Mouse (Mus musculus): ENCODE results near the gene Ccdc71l. TPM values are rescaled to one million over a fixed set of nuclear protein-coding genes. Genes with fewer than 3 reads are reported as not detected.
A peak's percentile ranks its signal among the peaks of the same experiment; 100 is the strongest.

The Ccdc71l gene
- polyA plus RNA-seq, 1 experiment from 2014 or later = 1.6 TPM

DNA sequence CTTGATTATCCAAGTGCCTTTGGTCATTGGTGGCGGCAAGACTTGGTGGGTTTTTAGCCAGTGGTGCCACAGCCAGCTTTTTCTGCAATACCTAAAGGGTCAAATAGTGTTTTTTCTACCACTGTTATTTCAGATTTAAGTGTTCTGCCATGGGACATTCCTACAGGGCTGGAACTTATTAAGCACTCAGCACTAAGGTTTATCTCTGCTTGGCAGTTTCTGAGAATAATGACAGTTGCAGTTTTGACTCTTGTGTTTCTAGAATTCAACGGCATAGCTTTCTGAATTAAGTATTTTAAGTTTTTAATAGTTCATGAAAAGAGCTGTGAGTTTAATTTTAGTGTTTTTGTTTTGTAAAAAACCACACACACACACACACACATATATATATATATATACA is 2.5 kb downstream of the Ccdc71l start:
- peak overlapping the region; percentile 67 for H3K4me2 ChIP-seq (ENCODE audit: low read depth, low read length)
- no peaks in the 10 kb centered on the region for H3K27me3 ChIP-seq (ENCODE audit: control insufficient read depth, insufficient read depth, low read depth, low read length)
- H3K27ac ChIP-seq (ENCODE audit: low read length) = no peak overlapping the region
- 86% methylated on average over 2 of the region's 2 CpGs for WGBS
- H3K4me3 ChIP-seq (ENCODE audit: low read length) = peak overlapping the region; percentile 25
- no peaks in the 10 kb centered on the region for H3K9me3 ChIP-seq (ENCODE audit: control insufficient read depth, low read length)
- no peak overlapping the region for H3K9ac ChIP-seq (ENCODE audit: low read length)
- no peak for ATAC-seq (ENCODE audit: low read depth)
- peaks cover 7% of the 10 kb centered on the region for H3K4me1 ChIP-seq (replicated peaks; ENCODE audit: control insufficient read depth, insufficient read depth, low read length)
- no peaks in the 10 kb centered on the region for H3K36me3 ChIP-seq (ENCODE audit: control insufficient read depth, insufficient read depth, low read length)

DNA sequence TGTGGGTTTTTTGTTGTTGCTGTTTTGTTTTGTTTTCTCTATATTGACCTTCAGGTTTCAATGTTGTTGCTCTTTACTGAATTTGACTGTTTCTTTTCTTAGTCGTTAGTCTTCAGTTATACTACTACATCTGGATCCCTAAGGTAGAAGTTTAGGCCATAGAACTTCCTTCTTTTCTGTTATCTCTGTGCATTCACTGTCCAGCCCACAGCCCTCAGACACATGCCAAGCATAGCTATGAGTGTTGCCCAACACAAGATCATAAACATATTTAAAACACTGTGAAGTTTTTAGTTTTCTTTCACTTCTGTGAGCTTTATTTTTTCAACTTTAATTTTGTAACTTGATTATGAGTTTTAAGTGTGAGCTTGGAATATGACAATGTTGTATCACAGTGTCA is 41.0 kb downstream of the Ccdc71l start:
- 80% methylated on average over 1 of the region's 1 CpGs for WGBS

GRCm38 (mm10) chr12:32427832-32428231 is 49.3 kb downstream of the Ccdc71l start:
- Histone ChIP-seq H3K36me3 (ENCODE audit: control insufficient read depth, insufficient read depth, low read length) (no peaks in the 10 kb centered on the region), H3K4me3 (ENCODE audit: low read length) (no peak overlapping the region), H3K9me3 (ENCODE audit: control insufficient read depth, low read length) (no peaks in the 10 kb centered on the region), H3K9ac (ENCODE audit: low read length) (no peak overlapping the region), H3K27me3 (ENCODE audit: control insufficient read depth, insufficient read depth, low read depth, low read length) (no peaks in the 10 kb centered on the region), H3K27ac (ENCODE audit: low read length) (no peak overlapping the region), H3K4me1 (replicated peaks; ENCODE audit: control insufficient read depth, insufficient read depth, low read length) (no peaks in the 10 kb centered on the region), H3K4me2 (ENCODE audit: low read depth, low read length) (no peak overlapping the region)
- ATAC-seq (ENCODE audit: low read depth) = no peak

More for the DNA sequence above, 41.0 kb downstream of the Ccdc71l start:
- ATAC-seq (ENCODE audit: low read depth) = no peak
- Histone ChIP-seq H3K4me1 (replicated peaks; ENCODE audit: control insufficient read depth, insufficient read depth, low read length) (no peaks in the 10 kb centered on the region), H3K9me3 (ENCODE audit: control insufficient read depth, low read length) (no peaks in the 10 kb centered on the region), H3K27ac (ENCODE audit: low read length) (no peak overlapping the region), H3K9ac (ENCODE audit: low read length) (no peak overlapping the region), H3K4me3 (ENCODE audit: low read length) (no peak overlapping the region), H3K27me3 (ENCODE audit: control insufficient read depth, insufficient read depth, low read depth, low read length) (no peaks in the 10 kb centered on the region), H3K4me2 (ENCODE audit: low read depth, low read length) (no peak overlapping the region), H3K36me3 (ENCODE audit: control insufficient read depth, insufficient read depth, low read length) (no peaks in the 10 kb centered on the region)

DNA sequence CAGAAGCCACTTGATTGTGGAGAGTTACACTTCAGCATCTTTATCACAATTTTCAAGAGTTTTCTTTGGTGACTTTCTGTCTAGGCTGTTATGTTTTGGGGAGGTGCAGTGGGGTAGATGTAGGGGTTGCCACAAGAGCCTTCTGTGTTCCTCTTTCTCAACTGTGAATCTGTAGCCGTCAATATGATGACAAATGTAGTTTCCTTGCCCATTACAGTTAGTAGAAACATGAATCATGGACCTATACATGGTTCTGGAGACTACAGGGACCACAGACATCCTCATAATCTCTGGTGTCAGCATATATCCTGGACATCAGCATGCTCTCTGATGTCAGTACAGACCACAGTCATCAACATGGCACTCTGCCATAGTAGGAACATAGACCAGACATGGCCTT is 52.5 kb downstream of the Ccdc71l start:
- Histone ChIP-seq H3K36me3 (ENCODE audit: control insufficient read depth, insufficient read depth, low read length) (no peaks in the 10 kb centered on the region), H3K4me2 (ENCODE audit: low read depth, low read length) (no peak overlapping the region), H3K27me3 (ENCODE audit: control insufficient read depth, insufficient read depth, low read depth, low read length) (no peaks in the 10 kb centered on the region), H3K9ac (ENCODE audit: low read length) (no peak overlapping the region), H3K9me3 (ENCODE audit: control insufficient read depth, low read length) (no peaks in the 10 kb centered on the region), H3K4me1 (replicated peaks; ENCODE audit: control insufficient read depth, insufficient read depth, low read length) (no peaks in the 10 kb centered on the region), H3K27ac (ENCODE audit: low read length) (no peak overlapping the region), H3K4me3 (ENCODE audit: low read length) (no peak overlapping the region)
- no peak for ATAC-seq (ENCODE audit: low read depth)
- WGBS = 69% methylated on average over 1 of the region's 1 CpGs

Other genes with a start within 250 kb of the Ccdc71l start
- 3.2 and 3.8 TPM in 2 replicates for gene Pik3cg, start 170.0 kb upstream of the Ccdc71l start, polyA plus RNA-seq (2015; fragmentation: Nextera tagmentation; extraction: Ambion mirVana)